ENCODE assay signal across 28 mouse cellular contexts in the genomic region with DNA sequence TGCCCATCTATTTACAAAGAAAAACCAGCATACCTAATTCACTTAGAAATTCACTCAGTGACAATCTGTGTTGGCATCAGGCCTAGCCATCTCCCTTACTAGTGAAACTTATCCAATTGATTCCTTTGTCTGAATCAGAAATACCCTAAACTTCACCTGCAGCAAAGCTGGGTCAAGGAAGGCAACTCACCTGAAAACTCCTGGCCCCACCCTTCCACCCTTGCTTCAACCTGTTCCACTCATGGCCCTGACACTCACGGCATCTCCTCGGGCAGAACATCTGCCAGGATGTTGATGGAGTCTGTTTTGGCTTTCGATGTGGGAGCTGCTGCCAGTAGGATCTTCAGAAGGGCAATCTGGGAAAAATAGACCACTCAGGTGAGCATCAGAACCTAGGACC. TPM values are rescaled to one million over a fixed set of nuclear protein-coding genes. Genes with fewer than 3 reads are reported as not detected.
"Had no signal": no experiment of that assay in that cellular context is flagged by ENCODE, and none has a peak within 500 bp of the region (broad histone marks: within the 10 kb centered on the region; RNA-seq: fewer than 3 reads in every experiment).

No protein-coding gene starts in this region.

- H3K27ac ChIP-seq: gastrocnemius, adult 2 months; heart, adult 2 months; heart, embryonic 13.5 days; heart, embryonic 15.5 days; hindbrain, embryonic 10.5 days; hindbrain, embryonic 12.5 days; hindbrain, embryonic 14.5 days; intestine, embryonic 15.5 days; left cerebral cortex, adult 2 months; limb, embryonic 10.5 days; limb, embryonic 12.5 days had no signal

- H3K9ac ChIP-seq: heart, embryonic 13.5 days; heart, embryonic 15.5 days; hindbrain, embryonic 12.5 days; hindbrain, embryonic 14.5 days; intestine, embryonic 15.5 days; limb, embryonic 12.5 days had no signal

- H3K27me3 ChIP-seq: heart, embryonic 13.5 days; heart, embryonic 15.5 days; hindbrain, embryonic 12.5 days; intestine, embryonic 15.5 days; limb, embryonic 12.5 days had no signal

- H3K4me1 ChIP-seq: heart, embryonic 13.5 days; hindbrain, embryonic 10.5 days; hindbrain, embryonic 12.5 days; intestine, embryonic 15.5 days; limb, embryonic 10.5 days; limb, embryonic 12.5 days had no signal

- H3K4me2 ChIP-seq: heart, embryonic 11.5 days; heart, embryonic 13.5 days; heart, embryonic 15.5 days; hindbrain, embryonic 12.5 days; hindbrain, embryonic 14.5 days; intestine, embryonic 15.5 days; limb, embryonic 12.5 days had no signal

- DNase-seq: gastrocnemius, adult 2 months; gastrocnemius, postnatal 10 days; gastrocnemius, postnatal 25 days; heart, postnatal 4 days; kidney, adult 18-20 months; kidney, adult 8-10 months; kidney, postnatal 10 days; kidney, postnatal 4 days had no signal

- ATAC-seq: hindbrain, embryonic 16.5 days; inflammation-experienced regulatory T-cells, adult 6 months; intestine, embryonic 15.5 days; intestine, postnatal 0 days had no signal

- H3K4me3 ChIP-seq: gastrocnemius, adult 2 months; heart, adult 2 months; heart, embryonic 13.5 days; heart, embryonic 15.5 days; hindbrain, embryonic 10.5 days; hindbrain, embryonic 12.5 days; intestine, embryonic 15.5 days; layer of hippocampus, adult 2 months; left cerebral cortex, adult 2 months; limb, embryonic 10.5 days; limb, embryonic 12.5 days had no signal

- H3K9me3 ChIP-seq: heart, embryonic 13.5 days; heart, embryonic 15.5 days; hindbrain, embryonic 10.5 days; hindbrain, embryonic 12.5 days; intestine, embryonic 15.5 days; limb, embryonic 10.5 days; limb, embryonic 12.5 days had no signal

RNA-seq across cellular contexts. Expression of gene Gm10961, which starts 13.3 kb away (rescaled TPM):
- polyA plus RNA-seq: frontal cortex, adult 2 months; heart, adult 2 months; heart, embryonic 11.5 days; heart, embryonic 13.5 days; heart, embryonic 15.5 days; heart, postnatal 0 days; hindbrain, embryonic 10.5 days; hindbrain, embryonic 12.5 days; hindbrain, embryonic 14.5 days; hindbrain, embryonic 16.5 days; inflammation-experienced regulatory T-cells, adult 6 months; intestine, embryonic 15.5 days; intestine, postnatal 0 days; kidney, embryonic 14.5 days; kidney, embryonic 16.5 days; limb, embryonic 10.5 days; limb, embryonic 12.5 days; limb, embryonic 14.5 days had no signal

RNA-seq across cellular contexts. Expression of gene Alx3, which starts 23.0 kb away (rescaled TPM):
- polyA plus RNA-seq: heart, adult 2 months; heart, postnatal 0 days; hindbrain, embryonic 14.5 days; inflammation-experienced regulatory T-cells, adult 6 months; intestine, postnatal 0 days; kidney, embryonic 16.5 days had no signal
